ENCODE assay signal across 10 mouse cellular contexts in genomic region chr13:94122703-94123592, GRCm38 (mm10).
DNase-seq lines count a peak whose midpoint lies in the region; ATAC-seq and TF ChIP-seq lines count a peak whose summit lies in the region.
"Had no signal": no experiment of that assay in that cellular context is flagged by ENCODE, and none has a peak within 500 bp of the region (broad histone marks: within the 10 kb centered on the region; RNA-seq: fewer than 3 reads in every experiment).

No protein-coding gene starts in this region.

- H3K36me3 ChIP-seq in heart, embryonic 10.5 days, result peaks cover 36% of the 10 kb centered on the region
- H3K36me3 ChIP-seq in limb, embryonic 10.5 days, result peaks cover 46% of the 10 kb centered on the region
- no peaks in the 10 kb centered on the region for H3K36me3 ChIP-seq in forebrain, embryonic 14.5 days (ENCODE audit: control insufficient read depth, insufficient read depth, low read length)
- H3K36me3 ChIP-seq in forebrain, embryonic 11.5 days (ENCODE audit: control insufficient read depth, insufficient read depth, low read length), result no peaks in the 10 kb centered on the region

- H3K9ac ChIP-seq in forebrain, embryonic 14.5 days (ENCODE audit: low read length), result no peak overlapping the region
- no peak overlapping the region for H3K9ac ChIP-seq in forebrain, embryonic 11.5 days (ENCODE audit: low read length)

- ATAC-seq in forebrain, embryonic 14.5 days, result no peak
- ATAC-seq in forebrain, embryonic 11.5 days (replicated peaks; ENCODE audit: low FRiP score), result no peak
- ATAC-seq in CD4-positive, CD25-positive, alpha-beta regulatory T cell, adult 4 months, result no peak

- H3K27ac ChIP-seq in heart, embryonic 10.5 days, result no peak overlapping the region
- no peak overlapping the region for H3K27ac ChIP-seq in cerebellum, adult 2 months (ENCODE audit: insufficient read depth, low read length)
- H3K27ac ChIP-seq in gastrocnemius, adult 2 months, result no peak overlapping the region
- peak overlapping the region; percentile 36; the same call in 1 of the 2 replicates for H3K27ac ChIP-seq in limb, embryonic 10.5 days
- no peak overlapping the region for H3K27ac ChIP-seq in forebrain, embryonic 14.5 days (ENCODE audit: low read depth, low read length)
- no peak overlapping the region for H3K27ac ChIP-seq in forebrain, embryonic 11.5 days (ENCODE audit: low read depth, low read length)

- DNase-seq in heart, adult 9 months (ENCODE audit: low spot score in 2 of 2), result peak; percentile 50 to 53
- no peak for DNase-seq in heart, embryonic 10.5 days (ENCODE audit: low spot score)
- DNase-seq in cerebellum, adult 2 months, result peak; percentile 28 to 43
- peak; percentile 74 for DNase-seq in gastrocnemius, adult 2 months
- DNase-seq in limb, embryonic 10.5 days (ENCODE audit: low spot score), result no peak
- DNase-seq in forebrain, embryonic 14.5 days (ENCODE audit: low spot score), result no peak
- DNase-seq in forebrain, embryonic 11.5 days (ENCODE audit: low spot score), result no peak
- DNase-seq: embryo, embryonic 11 days; midbrain, embryonic 14.5 days had no signal

- no peaks in the 10 kb centered on the region for H3K4me1 ChIP-seq in heart, embryonic 10.5 days
- no peaks in the 10 kb centered on the region for H3K4me1 ChIP-seq in cerebellum, adult 2 months (ENCODE audit: control insufficient read depth, insufficient read depth, low read length)
- H3K4me1 ChIP-seq in limb, embryonic 10.5 days, result peaks cover 22% of the 10 kb centered on the region
- H3K4me1 ChIP-seq in forebrain, embryonic 14.5 days (ENCODE audit: control insufficient read depth, insufficient read depth, low read length), result no peaks in the 10 kb centered on the region
- H3K4me1 ChIP-seq in forebrain, embryonic 11.5 days (replicated peaks; ENCODE audit: control insufficient read depth, insufficient read depth, low read length), result no peaks in the 10 kb centered on the region

- WGBS in heart, embryonic 10.5 days, result 84% methylated on average over 16 of the region's 16 CpGs
- WGBS in cerebellum, adult 2 months, result 46% methylated on average over 16 of the region's 16 CpGs
- WGBS in limb, embryonic 10.5 days, result 93% methylated on average over 16 of the region's 16 CpGs
- WGBS in forebrain, embryonic 14.5 days, result 91% methylated on average over 16 of the region's 16 CpGs
- WGBS in forebrain, embryonic 11.5 days, result 91% methylated on average over 16 of the region's 16 CpGs

- no peak for TF ChIP-seq CTCF in cerebellum, adult 2 months (IDR thresholded peaks at IDR 0.05; ENCODE audit: borderline replicate concordance, insufficient read depth, low read depth, low read length)
- TF ChIP-seq CTCF in gastrocnemius, adult 2 months (IDR thresholded peaks at IDR 0.05), result no peak

- TF ChIP-seq POLR2A in cerebellum, adult 2 months (IDR thresholded peaks at IDR 0.05; ENCODE audit: borderline replicate concordance, insufficient read depth, low read length), result no peak

- H3K9me3 ChIP-seq in heart, embryonic 10.5 days, result no peaks in the 10 kb centered on the region
- H3K9me3 ChIP-seq in limb, embryonic 10.5 days (replicated peaks), result no peaks in the 10 kb centered on the region; the same call in 1 of the 2 replicates
- H3K9me3 ChIP-seq in forebrain, embryonic 14.5 days (replicated peaks; ENCODE audit: control insufficient read depth, low read length), result no peaks in the 10 kb centered on the region
- no peaks in the 10 kb centered on the region for H3K9me3 ChIP-seq in forebrain, embryonic 11.5 days (ENCODE audit: control insufficient read depth, low read length)

- H3K27me3 ChIP-seq in heart, embryonic 10.5 days (ENCODE audit: insufficient read depth, poor library complexity, severe bottlenecking), result no peaks in the 10 kb centered on the region
- no peaks in the 10 kb centered on the region for H3K27me3 ChIP-seq in cerebellum, adult 2 months (ENCODE audit: control insufficient read depth, insufficient read depth, low read length)
- H3K27me3 ChIP-seq in limb, embryonic 10.5 days (ENCODE audit: low read depth, poor library complexity, severe bottlenecking), result no peaks in the 10 kb centered on the region
- no peaks in the 10 kb centered on the region for H3K27me3 ChIP-seq in forebrain, embryonic 14.5 days (replicated peaks; ENCODE audit: control insufficient read depth, insufficient read depth, low read length)
- H3K27me3 ChIP-seq in forebrain, embryonic 11.5 days (ENCODE audit: control insufficient read depth, insufficient read depth, low read length), result no peaks in the 10 kb centered on the region

- H3K4me3 ChIP-seq in heart, embryonic 10.5 days, result no peak overlapping the region
- no peak overlapping the region for H3K4me3 ChIP-seq in cerebellum, adult 2 months (replicated peaks; ENCODE audit: insufficient read depth, low read depth, low read length)
- H3K4me3 ChIP-seq in gastrocnemius, adult 2 months, result no peak overlapping the region
- H3K4me3 ChIP-seq in limb, embryonic 10.5 days, result no peak overlapping the region
- H3K4me3 ChIP-seq in forebrain, embryonic 14.5 days (ENCODE audit: low read depth, low read length), result no peak overlapping the region
- H3K4me3 ChIP-seq in forebrain, embryonic 11.5 days (ENCODE audit: low read depth, low read length), result no peak overlapping the region

- intact Hi-C loops in gastrocnemius, adult 2 months (cut with DNase I), result no loop called here

- H3K4me2 ChIP-seq in forebrain, embryonic 14.5 days (ENCODE audit: low read length), result no peak overlapping the region
- H3K4me2 ChIP-seq in forebrain, embryonic 11.5 days (ENCODE audit: low read depth, low read length, severe bottlenecking), result no peak overlapping the region

Comparison
In these comparisons a context has a peak if more than half of its experiments do, and no peak if none do; other contexts are left out.
1. DNase-seq: peak in heart, adult 9 months (2 of 2), cerebellum, adult 2 months (2 of 2) and gastrocnemius, adult 2 months (single experiment); none in heart, embryonic 10.5 days (single experiment), limb, embryonic 10.5 days (single experiment), forebrain, embryonic 14.5 days (single experiment) and forebrain, embryonic 11.5 days (single experiment).